Mouse (Mus musculus): Measurements from ENCODE around the gene Fkbp7. TPM values are rescaled to one million over a fixed set of nuclear protein-coding genes. Genes with fewer than 3 reads are reported as not detected.
A peak's percentile ranks its signal among the peaks of the same experiment; 100 is the strongest.

The Fkbp7 gene
- polyA plus RNA-seq, 1 experiment from 2014 or later: 4.0 TPM

- H3K27me3 ChIP-seq (ENCODE audit: control insufficient read depth, insufficient read depth, low read depth, low read length): no peaks in the 10 kb centered on the region
- H3K4me1 ChIP-seq (ENCODE audit: control insufficient read depth, low read depth, low read length): no peaks in the 10 kb centered on the region
- ATAC-seq (ENCODE audit: low read depth): peak; percentile 54
- WGBS (ENCODE audit: insufficient replicate concordance): 57% methylated on average over 12 of the region's 12 CpGs
- no peak overlapping the region for H3K4me3 ChIP-seq (ENCODE audit: low read depth, low read length)
- no peak overlapping the region for H3K4me2 ChIP-seq (ENCODE audit: low read depth, low read length)
- no peak overlapping the region for H3K27ac ChIP-seq (ENCODE audit: low read length)
- H3K36me3 ChIP-seq (ENCODE audit: control insufficient read depth, insufficient read depth): peaks cover 13% of the 10 kb centered on the region
- H3K9me3 ChIP-seq (replicated peaks; ENCODE audit: control insufficient read depth, low read length): no peaks in the 10 kb centered on the region
- H3K9ac ChIP-seq (ENCODE audit: low read depth, low read length): no peak overlapping the region
Measured at GRCm38 (mm10) chr2:76690436-76691204, 17.7 kb upstream of the Fkbp7 start.

- H3K36me3 ChIP-seq (ENCODE audit: control insufficient read depth, insufficient read depth): peaks cover 11% of the 10 kb centered on the region
- no peaks in the 10 kb centered on the region for H3K27me3 ChIP-seq (ENCODE audit: control insufficient read depth, insufficient read depth, low read depth, low read length)
- no peak overlapping the region for H3K4me2 ChIP-seq (ENCODE audit: low read depth, low read length)
- H3K4me3 ChIP-seq (ENCODE audit: low read depth, low read length): no peak overlapping the region
- 37% methylated on average over 7 of the region's 7 CpGs for WGBS (ENCODE audit: insufficient replicate concordance)
- no peaks in the 10 kb centered on the region for H3K4me1 ChIP-seq (ENCODE audit: control insufficient read depth, low read depth, low read length)
- H3K9me3 ChIP-seq (replicated peaks; ENCODE audit: control insufficient read depth, low read length): no peaks in the 10 kb centered on the region
- ATAC-seq (ENCODE audit: low read depth): peak; percentile 19; the same call in 1 of the 2 replicates
- no peak overlapping the region for H3K9ac ChIP-seq (ENCODE audit: low read depth, low read length)
- H3K27ac ChIP-seq (ENCODE audit: low read length): no peak overlapping the region
Measured at GRCm38 (mm10) chr2:76688162-76688561, 15.2 kb upstream of the Fkbp7 start.

GRCm38 (mm10) chr2:76687608-76688007 lies 14.7 kb upstream of the Fkbp7 start:
- H3K4me3 ChIP-seq (ENCODE audit: low read depth, low read length): no peak overlapping the region
- no peak for ATAC-seq (ENCODE audit: low read depth)
- no peaks in the 10 kb centered on the region for H3K4me1 ChIP-seq (ENCODE audit: control insufficient read depth, low read depth, low read length)
- no peak overlapping the region for H3K9ac ChIP-seq (ENCODE audit: low read depth, low read length)
- H3K9me3 ChIP-seq (replicated peaks; ENCODE audit: control insufficient read depth, low read length): no peaks in the 10 kb centered on the region
- no peaks in the 10 kb centered on the region for H3K27me3 ChIP-seq (ENCODE audit: control insufficient read depth, insufficient read depth, low read depth, low read length)
- H3K27ac ChIP-seq (ENCODE audit: low read length): no peak overlapping the region
- H3K36me3 ChIP-seq (ENCODE audit: control insufficient read depth, insufficient read depth): peaks cover 15% of the 10 kb centered on the region
- no peak overlapping the region for H3K4me2 ChIP-seq (ENCODE audit: low read depth, low read length)
- WGBS (ENCODE audit: insufficient replicate concordance): 45% methylated on average over 3 of the region's 3 CpGs

GRCm38 (mm10) chr2:76686986-76687385 lies 14.1 kb upstream of the Fkbp7 start:
- no peaks in the 10 kb centered on the region for H3K9me3 ChIP-seq (replicated peaks; ENCODE audit: control insufficient read depth, low read length)
- no peak for ATAC-seq (ENCODE audit: low read depth)
- no peak overlapping the region for H3K27ac ChIP-seq (ENCODE audit: low read length)
- no peak overlapping the region for H3K4me3 ChIP-seq (ENCODE audit: low read depth, low read length)
- no peak overlapping the region for H3K9ac ChIP-seq (ENCODE audit: low read depth, low read length)
- no peak overlapping the region for H3K4me2 ChIP-seq (ENCODE audit: low read depth, low read length)
- 89% methylated on average over 3 of the region's 3 CpGs for WGBS (ENCODE audit: insufficient replicate concordance)
- H3K4me1 ChIP-seq (ENCODE audit: control insufficient read depth, low read depth, low read length): no peaks in the 10 kb centered on the region
- peaks cover 15% of the 10 kb centered on the region for H3K36me3 ChIP-seq (ENCODE audit: control insufficient read depth, insufficient read depth)
- H3K27me3 ChIP-seq (ENCODE audit: control insufficient read depth, insufficient read depth, low read depth, low read length): no peaks in the 10 kb centered on the region

GRCm38 (mm10) chr2:76682301-76682700 lies 9.4 kb upstream of the Fkbp7 start:
- ATAC-seq (ENCODE audit: low read depth): no peak
- H3K4me3 ChIP-seq (ENCODE audit: low read depth, low read length): no peak overlapping the region
- 73% methylated on average over 8 of the region's 8 CpGs for WGBS (ENCODE audit: insufficient replicate concordance)
- H3K4me1 ChIP-seq (ENCODE audit: control insufficient read depth, low read depth, low read length): no peaks in the 10 kb centered on the region
- H3K27ac ChIP-seq (ENCODE audit: low read length): no peak overlapping the region
- H3K27me3 ChIP-seq (ENCODE audit: control insufficient read depth, insufficient read depth, low read depth, low read length): no peaks in the 10 kb centered on the region
- H3K4me2 ChIP-seq (ENCODE audit: low read depth, low read length): no peak overlapping the region
- H3K9me3 ChIP-seq (replicated peaks; ENCODE audit: control insufficient read depth, low read length): no peaks in the 10 kb centered on the region
- H3K9ac ChIP-seq (ENCODE audit: low read depth, low read length): no peak overlapping the region
- peaks cover 15% of the 10 kb centered on the region for H3K36me3 ChIP-seq (ENCODE audit: control insufficient read depth, insufficient read depth)

GRCm38 (mm10) chr2:76676401-76677226 lies 3.7 kb upstream of the Fkbp7 start:
- ATAC-seq (ENCODE audit: low read depth): no peak
- Histone ChIP-seq H3K27me3 (ENCODE audit: control insufficient read depth, insufficient read depth, low read depth, low read length) (no peaks in the 10 kb centered on the region), H3K9ac (ENCODE audit: low read depth, low read length) (no peak overlapping the region), H3K36me3 (ENCODE audit: control insufficient read depth, insufficient read depth) (no peaks in the 10 kb centered on the region; the same call in 1 of the 2 replicates), H3K4me1 (ENCODE audit: control insufficient read depth, low read depth, low read length) (peaks cover 25% of the 10 kb centered on the region), H3K4me3 (ENCODE audit: low read depth, low read length) (peak overlapping the region; percentile 82), H3K27ac (ENCODE audit: low read length) (no peak overlapping the region), H3K4me2 (ENCODE audit: low read depth, low read length) (peak overlapping the region; percentile 9; the same call in 1 of the 2 replicates), H3K9me3 (replicated peaks; ENCODE audit: control insufficient read depth, low read length) (no peaks in the 10 kb centered on the region)
- 65% methylated on average over 13 of the region's 13 CpGs for WGBS (ENCODE audit: insufficient replicate concordance)

- H3K36me3 ChIP-seq (ENCODE audit: control insufficient read depth, insufficient read depth): no peaks in the 10 kb centered on the region; the same call in 1 of the 2 replicates
- H3K9ac ChIP-seq (ENCODE audit: low read depth, low read length): peak overlapping the region; percentile 78
- no peak overlapping the region for H3K27ac ChIP-seq (ENCODE audit: low read length)
- H3K4me1 ChIP-seq (ENCODE audit: control insufficient read depth, low read depth, low read length): peaks cover 26% of the 10 kb centered on the region
- peak overlapping the region; percentile 82 for H3K4me3 ChIP-seq (ENCODE audit: low read depth, low read length)
- H3K27me3 ChIP-seq (ENCODE audit: control insufficient read depth, insufficient read depth, low read depth, low read length): no peaks in the 10 kb centered on the region
- peak overlapping the region; percentile 80 for H3K4me2 ChIP-seq (ENCODE audit: low read depth, low read length)
- 17% methylated on average over 4 of the region's 4 CpGs for WGBS (ENCODE audit: insufficient replicate concordance)
- no peak for ATAC-seq (ENCODE audit: low read depth)
- H3K9me3 ChIP-seq (replicated peaks; ENCODE audit: control insufficient read depth, low read length): no peaks in the 10 kb centered on the region
Measured at GRCm38 (mm10) chr2:76675949-76676348, 3.0 kb upstream of the Fkbp7 start.

GRCm38 (mm10) chr2:76675451-76675850 lies 2.5 kb upstream of the Fkbp7 start:
- 2% methylated on average over 41 of the region's 44 CpGs for WGBS (ENCODE audit: insufficient replicate concordance)
- H3K36me3 ChIP-seq (ENCODE audit: control insufficient read depth, insufficient read depth): no peaks in the 10 kb centered on the region; the same call in 1 of the 2 replicates
- H3K27ac ChIP-seq (ENCODE audit: low read length): peak overlapping the region; percentile 24; the same call in 1 of the 2 replicates
- peak overlapping the region; percentile 82 for H3K4me3 ChIP-seq (ENCODE audit: low read depth, low read length)
- ATAC-seq (ENCODE audit: low read depth): peak; percentile 33
- no peaks in the 10 kb centered on the region for H3K9me3 ChIP-seq (replicated peaks; ENCODE audit: control insufficient read depth, low read length)
- H3K4me2 ChIP-seq (ENCODE audit: low read depth, low read length): peak overlapping the region; percentile 80
- peak overlapping the region; percentile 78 for H3K9ac ChIP-seq (ENCODE audit: low read depth, low read length)
- H3K4me1 ChIP-seq (ENCODE audit: control insufficient read depth, low read depth, low read length): peaks cover 26% of the 10 kb centered on the region
- H3K27me3 ChIP-seq (ENCODE audit: control insufficient read depth, insufficient read depth, low read depth, low read length): no peaks in the 10 kb centered on the region

Measured in liver, embryonic 16.5 days (tissue).